Mouse (Mus musculus) effector memory CD4-positive, alpha-beta T cell, adult 5 months (primary cell): ENCODE measurements around the gene Cdcp2. TPM values are rescaled to one million over a fixed set of nuclear protein-coding genes. Genes with fewer than 3 reads are reported as not detected.

Experiments used
- polyA plus RNA-seq: library from polyadenylated mRNA; unstranded; fragments of 100-300 nt; shearing (Covaris generic); gene quantifications from one replicate; pipeline ENCODE4 v1.2.1, GENCODE M21; 2017

Gene Cdcp2
- polyA plus RNA-seq = not detected

GRCm38 (mm10) chr4:107096841-107097373 lies at the start of gene Cdcp2:
Gene Cdcp2, plus strand, starts transcription at chr4:107096891.

GRCm38 (mm10) chr4:107066252-107067124 lies 30.2 kb upstream of the Cdcp2 start, which contains the start of the genes Mrpl37 and Cyb5rl:
Gene Mrpl37, minus strand, starts transcription at chr4:107066868.
Gene Cyb5rl, plus strand, starts transcription at chr4:107066988.

Other genes starting within 250 kb of the Cdcp2 start
- 54.1 TPM for gene Ssbp3, start 186.2 kb upstream of the Cdcp2 start, polyA plus RNA-seq
- gene Mrpl37, start 30.0 kb upstream of the Cdcp2 start, polyA plus RNA-seq = 48.8 TPM
- 7.8 TPM for gene Cyb5rl, start 29.9 kb upstream of the Cdcp2 start, polyA plus RNA-seq
- gene Tmem59, start 81.5 kb downstream of the Cdcp2 start, polyA plus RNA-seq = 244 TPM
- gene Tceanc2, start 82.2 kb downstream of the Cdcp2 start, polyA plus RNA-seq = 14.4 TPM
- gene Ldlrad1, start 112.3 kb downstream of the Cdcp2 start, polyA plus RNA-seq = not detected
- gene Lrrc42, start 156.6 kb downstream of the Cdcp2 start, polyA plus RNA-seq = 12.8 TPM
- 9.1 TPM for gene Hspb11, start 156.7 kb downstream of the Cdcp2 start, polyA plus RNA-seq
- not detected for gene Dio1, start 210.3 kb downstream of the Cdcp2 start, polyA plus RNA-seq
- 53.7 TPM for gene Yipf1, start 217.5 kb downstream of the Cdcp2 start, polyA plus RNA-seq